Mouse (Mus musculus) testis, adult 2 months (tissue): ENCODE measurements at regions not wholly inside any gene's neighbourhood (a gene's known extent, or its start where the extent isn't known, plus 50 kb on each side); places are given as distances from the start of the nearest gene placed in this dataset.

ENCODE experiments used
- H3K27ac ChIP-seq: fragments of 200-500 bp; 2 replicates; pipeline ENCODE4 v1.5.1; 2012; ENCODE audit warnings: low read depth, low read length; ENCODE audit not compliant: control insufficient read depth, insufficient read depth
- H3K27me3 ChIP-seq: fragments of 200-500 bp; 2 replicates; pipeline ENCODE4 v1.6.1; 2012; ENCODE audit warnings: mild to moderate bottlenecking, low read length, moderate library complexity; ENCODE audit not compliant: control insufficient read depth, insufficient read depth
- H3K36me3 ChIP-seq: fragments of 200-500 bp; 2 replicates; pipeline ENCODE4 v1.6.1; 2012; ENCODE audit warnings: mild to moderate bottlenecking, low read length; ENCODE audit not compliant: control insufficient read depth, insufficient read depth
- H3K4me1 ChIP-seq: fragments of 200-500 bp; 2 replicates; pipeline ENCODE4 v1.6.1; 2012; ENCODE audit warnings: low read length; ENCODE audit not compliant: control insufficient read depth, insufficient read depth
- H3K4me3 ChIP-seq: fragments of 200-500 bp; 2 replicates; pipeline ENCODE4 v1.5.1; 2012; ENCODE audit warnings: low read depth, mild to moderate bottlenecking, low read length, moderate library complexity, mixed read lengths; ENCODE audit not compliant: control insufficient read depth
- CTCF ChIP-seq: fragments of 200-500 bp; IDR thresholded peaks from 2 replicates; pipeline ENCODE4 v1.5.1; 2012; ENCODE audit warnings: low read depth, mild to moderate bottlenecking, inconsistent platforms, low read length, moderate library complexity; ENCODE audit not compliant: control insufficient read depth, insufficient read depth, insufficient replicate concordance
- POLR2A ChIP-seq: fragments of 200-500 bp; IDR thresholded peaks from 2 replicates; pipeline ENCODE4 v1.6.1; 2012; ENCODE audit warnings: low read depth, mild to moderate bottlenecking, inconsistent platforms, low read length, moderate library complexity; ENCODE audit not compliant: control insufficient read depth

GRCm38 (mm10) chr3:147178746-147179145 lies 326.6 kb downstream of the Ttll7 start:
- no peak for TF ChIP-seq CTCF
- no peak for TF ChIP-seq POLR2A
- Histone ChIP-seq H3K4me3 (no peak overlapping the region), H3K4me1 (no peaks in the 10 kb centered on the region; the same call in 1 of the 2 replicates), H3K27me3 (no peaks in the 10 kb centered on the region), H3K36me3 (no peaks in the 10 kb centered on the region), H3K27ac (no peak overlapping the region)

GRCm38 (mm10) chr3:147180711-147181110 lies 328.5 kb downstream of the Ttll7 start:
- Histone ChIP-seq H3K27ac (no peak overlapping the region), H3K4me1 (no peaks in the 10 kb centered on the region; the same call in 1 of the 2 replicates), H3K36me3 (no peaks in the 10 kb centered on the region), H3K4me3 (no peak overlapping the region), H3K27me3 (no peaks in the 10 kb centered on the region)
- TF ChIP-seq POLR2A (no peak), CTCF (no peak)

- no peaks in the 10 kb centered on the region for H3K27me3 ChIP-seq
- no peak overlapping the region for H3K4me3 ChIP-seq
- no peaks in the 10 kb centered on the region for H3K36me3 ChIP-seq
- H3K4me1 ChIP-seq = no peaks in the 10 kb centered on the region; the same call in 1 of the 2 replicates
- TF ChIP-seq POLR2A (no peak), CTCF (no peak)
- H3K27ac ChIP-seq = no peak overlapping the region
Measured at GRCm38 (mm10) chr3:147181501-147182365, 329.6 kb downstream of the Ttll7 start.

- H3K27ac ChIP-seq = no peak overlapping the region
Measured at GRCm38 (mm10) chr3:147182366-147182875, 330.3 kb downstream of the Ttll7 start.

GRCm38 (mm10) chr3:147183656-147184290 lies 331.6 kb downstream of the Ttll7 start:
- no peak overlapping the region for H3K4me3 ChIP-seq
- no peak overlapping the region for H3K27ac ChIP-seq
- TF ChIP-seq CTCF = no peak
- no peak for TF ChIP-seq POLR2A
- no peaks in the 10 kb centered on the region; the same call in 1 of the 2 replicates for H3K4me1 ChIP-seq
- no peaks in the 10 kb centered on the region for H3K36me3 ChIP-seq
- no peaks in the 10 kb centered on the region for H3K27me3 ChIP-seq

More at GRCm38 (mm10) chr3:147182366-147182875, 330.3 kb downstream of the Ttll7 start:
- no peak for TF ChIP-seq POLR2A
- TF ChIP-seq CTCF = no peak
- Histone ChIP-seq H3K27me3 (no peaks in the 10 kb centered on the region), H3K4me1 (no peaks in the 10 kb centered on the region; the same call in 1 of the 2 replicates), H3K4me3 (no peak overlapping the region), H3K36me3 (no peaks in the 10 kb centered on the region)

GRCm38 (mm10) chr3:147189737-147190136 lies 337.6 kb downstream of the Ttll7 start:
- TF ChIP-seq POLR2A = no peak
- no peak for TF ChIP-seq CTCF
- Histone ChIP-seq H3K4me1 (no peaks in the 10 kb centered on the region), H3K4me3 (no peak overlapping the region), H3K27me3 (no peaks in the 10 kb centered on the region), H3K27ac (no peak overlapping the region), H3K36me3 (no peaks in the 10 kb centered on the region)

- H3K4me3 ChIP-seq = no peak overlapping the region
- no peak for TF ChIP-seq POLR2A
- H3K27ac ChIP-seq = no peak overlapping the region
- H3K4me1 ChIP-seq = no peaks in the 10 kb centered on the region
- no peaks in the 10 kb centered on the region for H3K36me3 ChIP-seq
- H3K27me3 ChIP-seq = no peaks in the 10 kb centered on the region
Measured at GRCm38 (mm10) chr3:147196626-147197025, 344.5 kb downstream of the Ttll7 start.
